Mouse (Mus musculus) bone marrow macrophage, adult 2 months (primary cell): ENCODE data around the gene Cartpt.

Experiments
- CTCF ChIP-seq: IDR thresholded peaks from 2 replicates; pipeline ENCODE4 v1.5.1; 2012; ENCODE audit warnings: low read depth, mild to moderate bottlenecking, low read length, moderate library complexity
- POLR2A ChIP-seq: IDR thresholded peaks from 2 replicates; pipeline ENCODE4 v1.6.1; 2012; ENCODE audit warnings: mild to moderate bottlenecking, low read depth, low read length, borderline replicate concordance

DNA sequence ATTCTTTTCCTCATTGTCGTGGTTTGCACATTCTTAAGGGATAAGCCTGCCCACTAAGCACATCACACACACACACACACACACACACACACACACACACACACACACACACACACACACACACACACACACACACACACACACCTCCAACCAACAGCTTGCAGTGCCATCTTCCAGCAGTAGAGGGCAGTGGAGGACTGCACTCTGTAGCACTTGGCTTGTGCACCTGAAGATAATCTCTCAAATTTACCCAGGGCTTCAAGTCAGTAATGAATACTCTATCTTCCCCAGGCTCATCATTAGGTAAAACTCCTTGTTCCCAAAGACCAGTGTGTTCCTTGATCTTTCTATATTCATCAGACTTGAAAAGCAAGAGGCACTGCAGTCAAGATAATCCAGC, 41.8 kb downstream of the Cartpt start:
- TF ChIP-seq CTCF (no peak), POLR2A (no peak)
